Mouse (Mus musculus) brain, adult 2 months (tissue): ENCODE results near the gene Slc2a5.

ENCODE experiments used
- DNase-seq: peaks from one replicate; pipeline ENCODE4 v3.0.0; 2011; ENCODE audit warnings: low read depth, low spot score

Gene Slc2a5

DNA sequence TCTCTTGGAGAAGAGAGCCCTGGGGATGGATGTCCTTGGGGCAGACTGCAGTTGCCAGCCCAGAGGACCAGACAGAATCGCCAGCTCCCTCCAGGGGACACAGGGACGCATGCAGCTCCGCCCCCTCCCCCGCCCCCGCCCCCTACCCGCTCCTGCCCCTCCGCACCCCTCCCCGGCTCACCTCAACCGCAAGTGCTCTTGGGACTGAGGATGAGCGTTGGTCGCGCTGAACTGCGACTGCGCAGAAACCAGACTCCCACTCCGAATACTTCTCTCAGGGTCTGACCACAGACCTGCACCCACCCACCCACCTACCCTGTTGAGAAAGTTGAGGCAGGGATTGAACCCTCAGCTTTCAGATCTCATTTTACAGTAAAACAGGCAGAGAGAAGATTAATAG is at the start of gene Slc2a5:
Gene Slc2a5 (plus strand): TSS at position 229 of the 400 bp plus-strand sequence.
- peak; percentile 31 for DNase-seq

DNA sequence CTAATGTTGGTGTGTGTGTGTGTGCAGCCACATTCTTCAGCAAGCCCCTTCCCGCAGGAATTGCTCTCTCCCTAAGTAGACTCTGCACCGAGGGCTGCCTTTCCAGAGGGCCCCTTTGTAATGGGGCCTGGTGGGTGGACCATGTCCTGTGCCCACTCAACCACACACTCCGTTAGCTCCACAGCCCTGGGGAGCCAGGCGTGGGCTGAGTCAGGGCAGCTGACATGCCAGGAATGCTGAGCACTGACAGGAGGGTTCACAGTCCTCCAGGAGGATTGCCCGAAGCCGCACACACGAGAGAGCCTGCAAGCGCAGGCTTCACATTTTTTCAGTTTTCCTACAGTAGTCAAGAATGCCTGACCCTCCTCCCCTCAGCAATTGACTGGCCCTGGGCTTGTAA is 48.9 kb upstream of the Slc2a5 start:
- DNase-seq: no peak

DNA sequence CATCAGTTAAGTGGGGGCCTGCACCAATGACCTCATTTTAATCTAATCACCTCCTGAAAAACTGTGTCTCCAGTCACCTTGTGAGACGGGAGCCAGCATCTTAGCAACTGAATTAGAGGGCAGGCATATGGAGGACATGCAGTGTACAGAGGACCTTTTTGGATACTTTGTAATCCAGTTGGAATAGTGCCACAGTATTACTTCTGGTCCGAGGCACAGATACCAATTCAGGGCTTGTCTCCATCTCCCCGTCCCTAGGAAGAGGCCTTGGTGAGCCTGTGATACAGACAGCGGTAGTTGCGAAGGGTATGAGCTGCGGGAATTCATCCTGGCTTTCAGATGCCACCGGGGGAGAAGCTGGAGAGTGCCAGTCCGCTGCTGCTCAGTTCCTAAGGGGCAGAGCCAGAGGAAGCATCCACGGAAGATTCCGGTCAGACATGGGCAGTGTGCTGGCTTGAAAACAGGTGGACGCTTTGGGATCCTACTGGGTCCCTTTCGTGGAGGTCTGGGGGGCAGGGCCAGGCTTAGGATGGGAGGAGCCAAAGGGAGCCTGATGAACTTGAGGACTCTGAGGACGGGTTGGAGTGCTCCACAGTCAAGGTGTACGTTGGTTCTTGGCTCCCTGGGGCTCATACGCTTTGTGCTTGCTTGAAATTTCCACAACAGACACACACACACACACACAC is 46.5 kb upstream of the Slc2a5 start:
- DNase-seq: peak; percentile 42

DNA sequence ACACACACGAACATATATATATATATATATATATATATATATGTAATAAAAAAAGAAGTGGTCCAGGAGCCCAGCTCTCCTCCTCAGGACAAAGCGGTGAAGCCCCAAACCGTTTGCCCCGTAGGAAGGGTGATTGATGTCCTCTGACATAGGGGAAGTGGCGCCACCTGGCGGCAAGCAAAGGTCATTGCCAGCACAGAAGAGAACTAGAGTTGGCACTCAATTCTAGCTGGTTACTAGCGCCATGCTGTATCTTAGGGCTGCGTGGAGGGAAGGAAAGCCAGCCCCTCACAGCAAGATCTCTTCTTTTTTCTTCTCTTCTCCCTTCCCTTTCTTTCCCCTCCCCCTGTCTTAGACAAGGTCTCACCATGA is 46.0 kb upstream of the Slc2a5 start:
- DNase-seq: peak; percentile 60

DNA sequence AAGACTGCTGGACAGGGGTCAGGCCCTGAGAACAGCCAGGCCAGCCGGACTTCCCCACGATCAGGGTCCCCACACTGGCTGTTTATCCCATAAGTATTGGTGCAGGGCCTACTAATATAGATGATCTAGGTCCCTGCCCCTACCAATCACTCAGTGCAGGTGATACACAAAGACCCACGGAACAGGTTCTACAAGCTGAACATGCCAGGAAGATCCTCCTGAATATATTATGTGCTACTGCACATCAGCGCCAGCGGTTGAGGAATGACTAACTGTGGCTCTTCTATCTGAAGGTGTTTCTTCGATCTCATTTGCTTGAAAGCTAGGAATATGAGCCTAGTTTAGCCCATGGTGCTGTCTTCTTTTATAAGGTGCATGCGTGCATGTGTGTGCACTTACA is 43.7 kb upstream of the Slc2a5 start:
- no peak for DNase-seq

DNA sequence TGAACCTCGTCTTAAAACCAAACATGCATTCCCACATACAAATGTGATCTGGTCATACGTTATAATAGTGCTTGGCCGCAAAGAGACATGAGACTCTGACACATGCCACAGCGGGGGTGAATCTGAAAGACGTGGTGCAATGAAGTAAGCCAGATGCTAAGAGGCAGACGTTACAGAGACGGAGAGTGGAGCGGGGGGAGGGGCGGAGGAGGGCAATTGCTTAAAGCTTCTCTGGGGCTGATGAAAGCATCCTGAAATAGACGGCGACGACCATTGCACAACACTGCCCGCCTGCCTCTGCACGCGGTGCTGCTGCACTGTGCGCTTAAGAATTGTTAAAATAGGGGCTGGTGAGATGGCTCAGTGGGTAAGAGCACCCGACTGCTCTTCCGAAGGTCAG is 42.9 kb upstream of the Slc2a5 start:
- DNase-seq: no peak

DNA sequence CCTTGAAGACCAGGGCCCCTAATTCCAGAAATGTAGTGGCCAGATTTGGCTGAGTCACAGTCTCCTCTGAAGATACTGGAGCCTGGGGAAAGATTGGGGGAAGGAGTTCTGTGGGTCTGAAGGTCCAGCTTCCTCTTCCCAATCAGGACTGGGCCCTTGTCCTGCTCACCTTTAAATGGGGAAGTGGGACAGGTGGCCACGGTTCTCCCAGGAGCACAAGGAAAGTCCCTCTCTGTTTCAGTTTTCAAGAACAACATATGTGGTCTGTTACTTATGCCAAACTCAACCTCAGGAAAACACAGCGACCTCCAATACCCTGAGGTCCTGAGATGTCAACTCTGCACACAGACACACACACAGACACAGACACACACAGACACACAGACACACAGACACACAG is 40.4 kb upstream of the Slc2a5 start:
- no peak for DNase-seq

DNA sequence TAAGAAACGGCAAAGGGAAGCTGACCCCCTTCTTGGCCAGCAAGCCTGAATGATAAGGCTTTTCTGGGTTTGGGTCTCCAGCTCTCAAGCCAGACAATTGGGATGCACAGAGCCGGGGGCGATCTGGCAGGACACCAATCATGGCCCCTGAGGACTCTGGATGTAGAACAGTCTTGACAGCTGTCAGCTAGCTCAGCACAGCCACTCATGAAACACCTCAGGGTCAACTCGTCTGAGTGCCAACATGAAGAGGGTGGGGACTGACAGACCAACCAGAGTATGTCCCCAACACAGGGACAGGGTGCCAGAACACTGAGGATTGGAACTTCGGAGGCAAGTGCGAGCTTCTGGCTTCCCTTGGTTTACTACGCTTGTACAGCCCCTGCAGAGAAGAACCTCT is 39.8 kb upstream of the Slc2a5 start:
- no peak for DNase-seq

DNA sequence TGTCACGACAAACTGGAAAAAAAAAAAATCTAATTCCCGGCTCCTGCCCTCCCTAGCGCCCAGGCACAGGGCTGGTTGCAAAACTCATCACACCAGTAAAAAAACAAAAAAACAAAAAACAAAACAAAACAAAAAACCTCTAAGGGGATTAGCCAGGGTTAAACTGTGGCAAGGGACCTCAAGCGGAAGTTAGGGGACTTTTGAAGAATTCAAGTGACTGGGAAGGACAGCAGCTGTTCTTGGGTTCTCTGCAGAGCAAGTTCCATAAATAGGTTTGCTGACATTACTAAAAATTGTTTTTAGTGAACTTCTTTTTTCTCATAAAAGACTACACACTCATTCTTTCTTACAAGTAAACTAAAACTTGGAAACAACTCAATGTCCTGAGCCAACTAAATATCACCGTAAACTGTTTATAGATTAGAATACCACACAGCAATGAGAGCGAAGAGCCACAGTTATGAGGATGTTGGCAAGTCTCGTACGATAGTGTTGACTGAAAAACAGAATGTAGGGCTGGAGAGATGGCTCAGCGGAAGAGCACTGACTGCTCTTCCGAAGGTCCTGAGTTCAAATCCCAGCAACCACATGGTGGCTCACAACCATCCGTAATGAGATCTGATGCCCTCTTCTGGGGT is 38.6 kb upstream of the Slc2a5 start:
- DNase-seq: no peak

DNA sequence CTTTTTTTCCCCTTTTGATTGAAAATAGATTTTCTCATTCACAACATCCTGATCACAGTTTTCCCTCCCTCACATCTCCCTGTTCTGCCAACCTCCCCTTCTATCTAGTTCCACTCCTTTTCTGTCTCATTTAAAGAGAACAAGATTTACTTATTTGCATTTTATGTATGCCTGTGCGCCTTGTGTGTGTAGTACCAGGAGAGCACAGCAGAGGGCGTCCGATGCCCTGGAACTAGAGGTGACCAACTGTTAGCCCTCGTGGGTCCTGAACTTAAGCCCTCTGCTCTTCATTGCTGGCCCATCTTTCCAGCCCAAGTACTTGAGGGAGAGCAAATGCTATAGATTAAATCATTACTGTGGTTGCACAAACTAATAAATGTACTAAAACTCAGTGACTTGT is 33.7 kb upstream of the Slc2a5 start:
- DNase-seq: no peak

DNA sequence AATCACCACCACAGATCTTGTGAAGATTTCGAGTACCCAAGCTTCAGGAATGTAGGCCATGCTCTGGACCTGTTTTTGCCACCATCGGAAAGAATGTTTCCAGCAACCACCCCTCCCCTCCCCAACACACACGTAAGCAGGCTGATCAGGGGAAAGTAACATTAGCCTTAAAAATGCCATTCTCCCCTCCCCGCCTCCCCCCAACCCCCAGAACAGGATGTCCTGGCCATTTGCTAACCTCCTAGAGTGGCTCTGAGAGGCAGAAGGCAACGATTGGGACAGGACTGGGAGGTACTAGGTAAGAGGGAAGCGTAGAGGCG is 32.3 kb upstream of the Slc2a5 start:
- no peak for DNase-seq

DNA sequence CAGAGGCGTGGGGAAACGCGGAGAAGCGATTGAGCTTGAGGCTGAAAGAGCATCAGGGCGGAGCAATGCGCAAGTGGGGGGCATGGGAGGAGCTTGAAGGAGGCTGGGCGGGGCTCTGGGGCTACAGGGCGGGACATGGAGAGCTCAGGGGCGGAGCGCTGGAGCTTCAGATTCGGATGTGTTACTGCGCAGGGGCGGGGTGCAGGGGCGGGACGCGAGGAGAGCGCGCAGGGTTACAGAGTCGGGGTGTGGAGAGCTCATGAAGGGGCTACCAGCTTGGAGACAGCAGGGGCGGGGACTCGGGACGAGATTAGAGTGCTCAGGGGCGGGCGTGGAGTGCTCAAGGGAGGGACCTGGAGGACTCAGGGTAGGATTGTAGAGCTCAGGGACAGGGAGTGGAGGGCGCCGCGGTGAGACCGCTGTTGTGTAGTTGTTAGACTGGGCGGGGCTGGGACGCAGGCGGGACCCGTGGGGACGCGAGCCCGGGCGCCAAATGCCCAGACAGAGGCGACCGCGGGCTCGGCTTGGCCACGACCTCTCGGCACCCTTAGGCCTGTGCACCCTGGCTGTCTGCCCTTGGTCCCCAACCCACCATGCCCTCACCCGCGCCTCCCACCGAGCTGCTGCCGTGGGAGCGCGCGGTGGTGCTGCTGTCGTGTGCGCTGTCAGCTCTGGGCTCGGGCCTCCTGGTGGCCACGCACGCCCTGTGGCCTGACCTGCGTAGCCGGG is 31.8 kb upstream of the Slc2a5 start, which contains the start of gene Gpr157:
Gene Gpr157 (plus strand): TSS at position 205 of the 729 bp plus-strand sequence.
- peak; percentile 98 for DNase-seq

DNA sequence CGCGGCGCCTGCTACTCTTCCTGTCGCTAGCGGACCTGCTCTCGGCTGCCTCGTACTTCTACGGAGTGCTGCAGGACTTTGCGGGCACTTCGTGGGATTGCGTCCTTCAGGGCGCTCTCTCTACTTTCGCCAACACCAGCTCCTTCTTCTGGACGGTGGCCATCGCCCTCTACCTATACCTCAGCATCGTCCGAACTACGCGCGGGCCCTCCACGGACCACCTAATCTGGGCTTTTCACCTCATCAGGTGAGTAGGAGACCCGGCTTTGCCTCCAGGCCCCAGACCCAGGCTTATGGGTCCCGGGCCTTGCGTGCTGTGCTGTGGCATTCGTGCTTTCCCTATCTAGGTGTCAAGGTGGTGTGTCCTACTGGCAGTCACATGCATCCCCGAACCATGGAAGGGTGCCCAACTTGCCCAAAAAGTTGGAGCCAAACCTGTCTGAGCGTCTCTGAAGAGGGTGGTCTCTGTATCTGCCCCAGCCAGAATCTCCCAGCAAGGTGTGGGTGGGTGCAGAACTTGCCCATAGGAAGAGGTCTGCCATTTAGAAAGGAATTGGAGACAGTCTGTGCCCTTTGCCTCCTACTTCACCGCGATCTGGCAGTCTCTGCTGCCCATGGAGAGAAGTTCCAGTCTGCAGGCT is 31.1 kb upstream of the Slc2a5 start:
- no peak for DNase-seq

DNA sequence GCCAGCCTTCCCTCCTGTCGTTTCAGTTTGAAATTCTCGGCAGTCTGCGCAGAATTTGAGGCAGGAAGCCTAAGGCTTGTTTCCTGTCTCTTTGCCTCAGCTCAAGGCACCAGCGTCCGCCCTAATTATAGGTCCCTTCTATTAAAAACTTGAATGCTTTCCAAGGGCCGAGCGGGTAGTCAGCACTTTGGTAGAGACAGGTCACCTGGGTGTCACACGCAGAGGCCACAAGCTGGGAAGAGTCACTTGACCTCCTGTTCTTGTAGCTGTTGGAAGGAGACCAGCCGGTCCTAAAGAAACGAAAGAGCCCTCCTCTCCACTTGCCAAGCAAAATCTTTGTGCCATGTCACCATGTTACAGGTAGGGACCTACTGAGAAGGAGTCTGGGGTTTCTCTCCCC is 30.0 kb upstream of the Slc2a5 start:
- DNase-seq: peak; percentile 51

DNA sequence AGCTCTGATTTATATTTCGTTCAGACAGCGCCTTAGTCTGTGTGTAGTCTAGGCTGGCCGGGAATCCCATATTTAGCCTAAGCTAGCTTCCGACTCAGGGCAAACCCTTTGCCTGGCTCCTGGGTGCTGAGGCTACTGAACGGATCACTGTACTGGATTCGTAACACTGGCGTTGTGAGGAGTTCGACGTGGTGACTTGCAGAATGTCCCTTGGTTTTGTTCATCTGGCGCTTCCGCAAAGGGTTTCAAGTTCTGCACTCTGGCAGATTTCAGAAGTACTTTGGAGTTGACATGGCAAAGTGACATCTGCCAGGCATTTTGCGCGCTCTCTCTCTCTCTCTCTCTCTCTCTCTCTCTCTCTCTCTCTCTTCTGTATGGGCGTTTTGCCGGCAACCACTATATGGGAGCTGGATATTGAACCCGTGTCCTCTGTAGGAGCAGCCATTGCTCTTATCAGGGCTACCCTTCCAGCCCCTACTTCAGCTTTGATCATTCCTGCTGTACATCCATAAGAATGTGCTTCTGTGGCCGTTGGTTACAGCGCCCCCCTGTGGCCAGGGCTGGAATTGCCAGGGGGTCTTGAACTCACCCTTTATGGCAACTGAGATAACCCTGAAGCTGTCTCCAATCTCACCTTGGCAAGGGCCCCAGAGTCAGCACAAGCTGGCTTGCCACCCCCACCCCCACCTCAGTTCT is 27.0 kb upstream of the Slc2a5 start:
- no peak for DNase-seq

DNA sequence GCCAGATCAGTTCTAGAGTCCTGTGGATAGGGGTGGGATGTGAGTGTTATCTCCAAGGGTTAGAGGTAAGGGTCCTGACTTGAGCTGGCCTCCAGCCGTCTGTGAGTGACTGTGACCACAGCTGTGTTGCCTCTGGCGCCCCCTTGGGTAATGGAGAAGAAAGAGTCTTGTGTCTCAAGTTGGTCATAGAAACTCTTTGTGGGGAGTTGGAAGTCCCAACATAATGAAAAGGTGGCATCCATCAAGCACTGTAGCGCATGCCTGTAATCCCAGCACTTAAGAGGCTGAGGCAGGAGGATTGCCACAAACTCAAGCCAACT is 26.5 kb upstream of the Slc2a5 start:
- DNase-seq: no peak

DNA sequence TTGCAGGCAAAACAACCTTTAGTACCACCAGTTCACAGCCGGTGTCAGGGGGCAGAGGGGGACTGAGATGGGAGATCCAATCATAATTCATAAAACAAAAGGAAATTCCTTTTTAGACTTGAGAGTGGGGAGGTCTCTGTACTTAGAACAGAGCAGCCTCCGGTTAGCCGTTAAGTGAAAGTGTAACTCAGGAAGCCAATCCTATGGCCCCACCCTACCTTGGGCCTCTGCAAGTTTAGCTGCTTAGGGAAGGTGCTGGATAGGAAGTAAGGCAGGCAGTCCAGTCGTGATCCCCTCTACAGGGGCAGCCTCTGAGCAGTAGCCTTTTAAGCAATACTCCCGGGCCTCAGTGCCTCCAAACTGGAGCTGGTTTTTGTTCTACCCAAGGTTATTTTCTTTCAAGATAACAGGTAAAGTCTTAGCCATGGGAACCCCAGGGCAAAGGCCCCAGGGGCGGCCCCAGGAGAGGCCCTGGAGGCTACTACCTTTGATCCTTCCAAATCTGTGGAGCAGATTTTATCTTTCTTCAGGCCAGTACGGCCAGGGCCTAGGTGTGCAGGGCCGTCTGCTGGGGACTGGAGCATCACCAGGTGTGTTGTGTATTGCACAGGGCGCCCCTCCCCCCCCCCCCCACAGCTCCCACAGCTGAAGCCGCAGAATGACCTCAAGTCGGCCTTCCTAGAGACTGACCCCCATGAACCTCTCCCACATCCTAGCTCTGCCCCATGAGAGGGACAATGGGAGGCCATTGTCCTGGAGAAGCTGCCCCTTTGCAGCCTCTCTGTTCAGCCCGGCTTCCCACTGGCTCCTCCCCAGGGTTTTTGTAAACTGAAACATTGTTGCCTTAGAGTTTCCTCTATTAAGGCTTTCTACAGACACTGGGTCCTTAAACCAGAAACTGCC is 25.3 kb upstream of the Slc2a5 start:
- peak; percentile 39 for DNase-seq

DNA sequence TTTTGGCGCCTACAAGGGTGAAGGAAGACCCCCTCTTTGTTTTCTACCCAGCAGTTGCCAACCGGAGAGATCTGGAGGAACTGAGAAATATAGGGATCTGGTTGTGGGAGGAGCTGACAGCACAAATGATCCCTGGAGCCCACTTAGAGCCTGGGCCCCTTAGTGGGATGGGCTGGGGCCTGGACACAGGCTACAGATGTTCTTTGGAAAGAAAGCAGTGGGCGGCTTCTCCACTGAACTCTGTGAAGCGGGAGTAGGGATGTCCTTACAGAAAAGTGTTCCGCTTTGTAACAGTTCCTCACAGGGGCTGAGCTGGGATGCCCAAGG is 24.7 kb upstream of the Slc2a5 start:
- no peak for DNase-seq

DNA sequence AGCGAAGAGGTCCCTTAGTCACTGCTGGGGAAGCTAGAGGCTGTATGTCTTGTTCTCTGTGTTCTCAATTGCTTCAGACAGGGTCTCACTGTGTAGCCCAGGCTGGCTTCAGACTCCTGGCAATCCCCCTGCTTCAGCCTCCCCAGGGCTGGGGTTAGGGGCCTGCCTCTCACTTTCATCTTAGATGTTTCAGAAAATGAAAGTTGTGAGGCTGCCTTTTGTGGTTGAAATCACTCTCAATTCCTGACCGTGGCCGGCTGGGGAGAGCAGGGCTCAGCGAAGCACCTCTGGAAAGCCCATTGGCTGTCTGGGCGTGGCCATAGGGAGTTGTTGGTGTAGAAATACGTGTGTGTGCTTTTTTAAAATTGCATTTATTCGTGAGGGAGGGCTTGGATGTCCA is 22.8 kb upstream of the Slc2a5 start:
- no peak for DNase-seq

DNA sequence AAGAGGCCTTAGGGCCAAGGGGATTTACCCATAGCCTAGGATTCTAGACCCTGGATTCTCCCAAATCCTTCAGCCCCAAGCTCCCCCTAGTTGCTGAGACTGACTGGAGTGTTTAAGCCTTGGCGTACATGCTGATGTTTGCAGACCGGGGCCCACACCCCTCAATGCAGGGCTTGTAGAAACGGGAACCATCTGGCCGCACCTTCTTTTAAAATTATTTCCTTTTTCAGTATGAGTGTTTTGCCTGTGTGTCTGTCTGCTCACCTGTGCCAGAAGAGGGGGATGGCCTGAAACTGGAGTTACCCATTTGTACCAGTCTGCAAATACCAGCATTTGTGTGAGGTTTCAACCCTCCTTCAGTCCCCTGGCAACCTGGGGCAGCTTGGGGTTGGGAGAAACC is 21.2 kb upstream of the Slc2a5 start:
- DNase-seq: no peak

DNA sequence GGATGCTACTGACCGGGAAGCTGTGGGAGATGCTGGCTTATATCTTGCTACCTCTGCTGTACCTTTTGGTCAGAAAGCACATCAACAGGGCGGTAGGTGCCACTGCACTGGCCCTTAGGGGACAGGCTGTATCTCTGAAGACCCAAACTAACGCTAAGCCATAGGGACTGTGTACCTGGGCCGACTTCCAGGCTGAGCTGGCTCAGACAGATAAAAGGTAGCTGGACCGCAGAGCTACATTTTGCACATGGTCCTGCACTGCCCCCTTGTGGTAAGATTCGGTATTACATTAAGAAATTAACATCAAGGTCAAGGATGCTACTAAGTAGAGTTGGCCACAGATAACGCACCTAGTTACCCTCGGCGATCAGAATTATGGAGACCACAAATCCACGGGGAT is 20.2 kb upstream of the Slc2a5 start:
- peak; percentile 86 for DNase-seq
